Mouse (Mus musculus) WW6 (cell line): ENCODE results near the gene Bcas3.
A peak's percentile ranks its signal among the peaks of the same experiment; 100 is the strongest.

ENCODE experiments used
- DNase-seq: peaks from one replicate; pipeline ENCODE4 v3.0.0-alpha.2; 2013; ENCODE audit warnings: low read depth, low spot score

Bcas3 gene

DNA sequence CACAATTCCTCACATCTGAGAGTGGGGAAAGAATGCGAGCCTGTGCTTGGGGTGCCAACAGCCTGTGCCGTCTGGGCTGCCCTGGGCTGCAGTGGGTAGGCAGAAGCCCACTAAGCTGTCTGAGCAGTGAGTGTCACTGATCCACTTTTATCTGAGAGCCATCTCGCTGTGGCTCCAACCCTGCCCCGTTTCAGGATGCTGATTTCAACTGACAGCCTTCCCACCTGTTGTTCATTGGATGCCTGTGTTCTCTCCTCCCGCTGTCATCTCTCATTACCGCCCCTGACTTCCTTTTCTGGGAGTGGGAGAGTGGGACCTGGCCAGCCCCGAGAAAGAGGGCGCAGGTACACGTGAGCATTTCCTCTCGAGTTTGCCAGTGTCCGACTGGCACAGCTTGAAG lies 398.2 kb downstream of the Bcas3 start:
- DNase-seq = no peak

- DNase-seq = no peak
Observed at GRCm38 (mm10) chr11:85754631-85755502, 401.9 kb downstream of the Bcas3 start.

DNA sequence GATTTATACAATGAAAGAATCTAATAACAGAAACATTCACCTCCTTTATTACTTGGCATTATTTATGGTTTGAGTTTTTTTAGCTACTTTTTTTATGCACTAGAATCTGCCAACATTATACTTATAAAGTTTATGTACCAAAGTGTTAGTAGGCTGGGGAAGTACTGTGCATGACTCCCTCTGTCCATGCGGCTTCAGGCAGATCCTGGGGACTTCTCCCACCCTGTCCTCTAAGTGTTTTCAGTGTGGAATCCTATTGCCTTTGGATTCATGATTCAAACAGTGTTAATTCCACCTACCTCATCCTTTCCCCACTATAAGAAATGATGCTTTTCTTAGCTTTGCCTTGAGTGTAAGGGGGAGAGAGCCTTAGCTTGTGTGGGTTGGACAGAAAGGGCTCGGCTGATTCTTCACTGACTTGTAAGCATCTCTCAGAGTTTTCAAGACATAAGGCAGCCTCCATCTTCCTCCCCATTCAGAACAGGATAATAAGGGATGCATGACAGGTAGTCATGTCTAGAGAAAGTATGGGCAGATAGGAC lies 402.6 kb downstream of the Bcas3 start:
- DNase-seq = no peak

- no peak for DNase-seq
Observed at GRCm38 (mm10) chr11:85758891-85759290, 405.9 kb downstream of the Bcas3 start.

- no peak for DNase-seq
Observed at GRCm38 (mm10) chr11:85759634-85760439, 406.9 kb downstream of the Bcas3 start.

- no peak for DNase-seq
Observed at GRCm38 (mm10) chr11:85760486-85761141, 407.6 kb downstream of the Bcas3 start.

GRCm38 (mm10) chr11:85761170-85761569 lies 408.2 kb downstream of the Bcas3 start:
- no peak for DNase-seq

GRCm38 (mm10) chr11:85763655-85764054 lies 410.7 kb downstream of the Bcas3 start:
- no peak for DNase-seq

- DNase-seq = peak; percentile 90
Observed at GRCm38 (mm10) chr11:85766106-85766723, 413.2 kb downstream of the Bcas3 start.

DNA sequence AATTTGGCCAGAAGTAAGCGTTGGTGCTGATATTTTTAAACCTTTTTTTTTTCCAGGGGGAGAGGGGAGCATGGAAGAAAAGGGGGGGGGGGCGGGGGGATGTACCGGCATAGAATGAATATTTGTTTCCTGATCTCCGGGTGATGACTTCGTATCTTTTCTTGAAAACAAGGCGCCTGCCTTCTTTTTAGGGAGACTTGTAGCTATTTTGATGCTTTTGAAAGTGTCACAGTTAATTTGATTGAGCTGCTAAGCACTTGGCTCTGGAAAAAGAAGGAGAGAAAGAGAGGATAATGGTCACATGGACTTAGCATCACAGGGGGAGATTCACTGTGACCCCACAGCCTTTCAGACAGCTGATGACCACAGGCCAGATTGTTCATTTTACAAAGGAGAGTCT lies 413.8 kb downstream of the Bcas3 start:
- DNase-seq = no peak

GRCm38 (mm10) chr11:85769740-85770139 lies 416.8 kb downstream of the Bcas3 start:
- no peak for DNase-seq

DNA sequence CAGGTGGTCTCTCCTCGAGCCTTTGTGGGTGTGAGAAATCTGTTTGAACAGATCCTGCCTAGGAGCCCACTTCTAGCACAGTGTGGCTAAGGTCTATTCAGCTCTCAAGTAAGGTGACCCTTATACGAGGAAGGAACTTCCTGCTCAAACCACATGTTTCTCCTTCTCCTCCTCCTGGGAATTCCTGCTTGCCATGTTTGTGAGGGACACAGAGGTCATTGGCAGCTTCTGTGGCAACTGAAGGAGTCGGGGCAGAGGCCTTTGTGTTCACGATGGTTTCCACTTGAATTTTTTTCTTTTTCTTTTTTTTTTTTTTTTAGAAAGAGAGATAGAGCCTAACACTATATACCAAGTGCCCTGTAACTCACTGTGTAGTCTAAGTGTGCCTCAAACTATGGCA lies 420.4 kb downstream of the Bcas3 start:
- no peak for DNase-seq

GRCm38 (mm10) chr11:85774707-85775106 lies 421.7 kb downstream of the Bcas3 start:
- DNase-seq = no peak

DNA sequence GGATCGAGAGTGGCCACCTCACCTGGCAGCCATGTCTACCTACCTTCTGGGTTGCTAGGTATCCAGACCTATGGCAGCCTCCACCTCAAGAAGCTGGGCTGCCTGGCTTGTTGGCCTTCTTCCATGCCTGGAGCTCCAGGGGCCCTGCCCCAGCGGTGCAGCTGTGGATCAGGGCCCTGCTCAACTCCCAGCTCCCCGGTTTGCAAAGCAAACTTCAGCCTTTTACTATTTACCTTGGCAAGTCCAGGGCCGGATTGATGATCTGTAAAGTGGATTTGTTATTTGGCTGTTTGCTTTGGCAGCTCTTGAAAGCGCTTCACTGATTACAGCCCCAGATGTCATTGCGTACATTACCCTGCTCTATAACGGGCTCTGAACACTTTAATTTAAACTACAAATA lies 422.5 kb downstream of the Bcas3 start:
- no peak for DNase-seq

DNA sequence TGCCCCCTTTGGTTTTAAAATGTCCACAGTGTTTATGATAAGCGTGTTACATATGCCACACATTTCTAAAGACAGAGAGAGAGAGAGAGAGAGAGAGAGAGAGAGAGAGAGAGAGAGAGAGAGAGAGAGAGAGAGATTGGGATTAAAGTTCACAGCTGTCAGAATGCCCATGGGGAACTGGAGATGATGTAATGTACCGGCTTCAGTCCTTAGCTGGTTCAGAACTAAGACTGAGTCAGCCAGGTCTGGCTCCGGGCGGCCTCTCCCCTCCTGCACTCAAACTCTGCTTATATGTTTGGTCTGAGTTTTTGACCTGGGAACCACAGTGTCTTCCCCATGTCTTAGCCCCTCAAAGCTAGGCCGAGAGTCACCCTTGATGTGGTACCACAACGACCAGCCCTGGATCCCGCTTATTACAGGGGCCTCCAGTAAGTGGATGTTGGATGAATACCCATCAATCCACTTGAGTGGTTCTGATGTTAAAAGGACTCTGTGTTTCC lies 423.9 kb downstream of the Bcas3 start:
- DNase-seq = no peak

DNA sequence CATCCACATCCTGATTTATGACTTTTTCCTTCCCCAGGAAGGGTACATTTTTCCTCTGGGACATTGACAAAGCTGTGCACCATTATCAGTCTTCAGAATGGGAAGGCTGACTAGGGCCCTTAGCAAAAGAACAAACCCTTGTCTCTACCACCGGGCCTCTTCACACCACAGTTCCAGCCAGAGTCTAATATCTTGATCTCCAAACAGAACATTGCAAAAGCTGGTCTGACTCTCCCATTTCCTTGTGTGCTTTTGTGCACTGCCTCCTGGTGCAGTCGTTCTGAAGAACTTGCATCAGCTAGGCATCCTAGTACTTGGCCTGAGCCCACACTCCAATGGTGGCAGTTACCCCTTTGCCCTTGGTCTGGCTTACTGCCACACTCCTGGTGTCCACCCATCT lies 425.0 kb downstream of the Bcas3 start:
- no peak for DNase-seq

DNA sequence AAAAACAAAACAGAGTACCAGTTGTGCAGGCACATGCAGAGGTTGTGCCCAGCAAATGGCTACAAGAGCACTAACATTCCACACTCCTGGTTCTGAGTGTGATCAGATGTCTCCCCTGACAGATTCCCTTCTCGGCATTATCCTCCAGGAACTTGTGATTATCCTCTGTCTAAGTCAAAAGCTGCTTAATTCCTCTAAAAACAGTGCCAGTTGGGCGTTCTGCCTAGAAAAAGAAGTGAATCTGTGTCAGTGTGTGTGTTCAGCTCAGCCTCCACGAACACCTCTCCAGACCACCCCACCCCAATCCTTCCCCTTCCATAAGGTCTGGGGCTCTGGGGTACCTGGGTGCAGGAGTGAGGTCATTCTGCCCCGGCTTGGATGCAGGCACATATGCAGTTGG lies 427.3 kb downstream of the Bcas3 start:
- no peak for DNase-seq

DNA sequence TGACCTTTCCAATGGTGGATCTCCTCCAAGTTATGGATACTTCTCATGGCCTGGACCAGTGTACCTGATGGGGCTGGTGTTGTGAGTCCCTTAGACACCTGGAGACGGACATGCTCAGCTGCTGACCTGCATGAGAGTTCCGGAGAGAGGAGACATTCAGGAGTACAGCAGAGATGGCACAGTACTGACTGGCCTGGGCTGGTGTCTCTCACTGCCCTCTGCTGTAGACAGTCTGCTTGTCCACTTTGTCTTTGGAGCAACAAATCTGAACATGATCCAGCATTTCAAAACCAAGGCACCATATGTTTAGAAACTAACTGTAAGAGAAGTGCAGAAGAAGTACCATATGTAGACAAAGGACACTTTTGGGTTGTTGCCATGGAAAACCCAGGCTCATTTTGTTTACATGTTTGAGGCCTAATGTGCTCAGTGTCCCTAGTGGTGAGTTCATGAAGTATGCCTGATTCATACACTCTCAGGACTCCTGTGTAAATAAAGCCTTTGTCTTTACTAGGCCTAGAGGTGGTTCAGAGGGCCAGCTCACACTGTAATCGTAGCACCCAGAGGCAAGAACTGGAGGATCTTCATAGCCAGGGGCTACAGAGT lies 433.2 kb downstream of the Bcas3 start:
- no peak for DNase-seq

DNA sequence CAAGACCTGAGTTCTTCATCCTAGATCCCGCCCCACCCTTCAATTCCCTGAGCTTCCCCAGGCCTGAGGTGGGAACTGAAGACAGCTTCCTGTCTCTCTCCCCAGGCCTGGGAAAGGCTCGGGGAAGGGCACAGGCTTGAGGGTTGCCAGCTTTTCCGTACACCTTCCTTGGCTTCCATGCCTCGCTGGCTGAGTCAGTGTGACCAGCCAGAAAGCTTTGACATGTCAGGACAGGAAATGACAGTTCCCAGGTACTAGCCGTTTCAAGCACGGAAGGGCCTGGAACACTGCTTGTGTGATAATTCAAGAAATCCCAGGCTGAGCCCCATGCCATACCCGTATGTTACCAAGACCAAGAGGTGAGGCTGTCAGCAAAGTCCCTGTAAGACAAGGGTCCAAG lies 436.8 kb downstream of the Bcas3 start:
- DNase-seq = no peak

- DNase-seq = no peak
Observed at GRCm38 (mm10) chr11:85790267-85790666, 437.3 kb downstream of the Bcas3 start.

DNA sequence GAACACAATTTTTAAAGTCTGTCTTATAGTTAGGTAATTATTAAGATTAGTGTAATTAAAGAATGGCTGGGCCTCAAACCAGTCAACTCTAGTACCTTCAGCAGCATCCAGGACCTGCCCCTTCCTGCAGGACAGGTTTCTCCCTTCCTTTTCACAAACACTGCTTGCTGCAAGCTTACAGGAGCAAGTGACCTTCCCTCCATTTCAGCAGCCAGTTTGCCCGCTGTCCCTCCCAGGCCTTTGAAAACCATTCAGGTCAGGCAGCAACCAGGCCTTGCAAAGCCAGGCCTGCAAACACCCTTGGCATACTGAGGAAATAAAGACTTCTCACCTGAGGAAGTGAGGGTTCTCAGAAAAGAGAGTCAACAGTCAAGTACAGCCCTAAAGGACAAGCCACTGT lies 438.2 kb downstream of the Bcas3 start:
- DNase-seq = no peak
